Mouse (Mus musculus) thymus, adult 2 months (tissue): Measurements from ENCODE around the gene Man1c1.

Source experiments
- CTCF ChIP-seq: fragments of 200-500 bp; IDR thresholded peaks from 2 replicates; pipeline ENCODE4 v1.5.1; 2012; ENCODE audit warnings: mild to moderate bottlenecking, control low read depth, low read length, moderate library complexity, borderline replicate concordance; ENCODE audit not compliant: control insufficient read depth, poor library complexity, insufficient read depth; ENCODE audit errors: extremely low read depth
- POLR2A ChIP-seq: fragments of 200-500 bp; IDR thresholded peaks from 2 replicates; pipeline ENCODE4 v1.6.1; 2012; ENCODE audit warnings: mild to moderate bottlenecking, low read length, control low read depth, moderate library complexity; ENCODE audit not compliant: control insufficient read depth, poor library complexity, insufficient read depth; ENCODE audit errors: extremely low read depth

GRCm38 (mm10) chr4:134657473-134657872, 46.6 kb downstream of the Man1c1 start:
- no peak for TF ChIP-seq CTCF
- TF ChIP-seq POLR2A: no peak
